Mouse (Mus musculus) right cerebral cortex, postnatal 36 days (tissue): ENCODE measurements around the gene Ctnnd2.
A peak's percentile ranks its signal among the peaks of the same experiment; 100 is the strongest.

Source experiments
- DNase-seq, 2 experiments: peaks; one replicate each; pipeline ENCODE4 v3.0.0; 2022; ENCODE audit warnings: low spot score in 2 of 2, mixed read lengths in 1 of 2

Ctnnd2 gene

DNA sequence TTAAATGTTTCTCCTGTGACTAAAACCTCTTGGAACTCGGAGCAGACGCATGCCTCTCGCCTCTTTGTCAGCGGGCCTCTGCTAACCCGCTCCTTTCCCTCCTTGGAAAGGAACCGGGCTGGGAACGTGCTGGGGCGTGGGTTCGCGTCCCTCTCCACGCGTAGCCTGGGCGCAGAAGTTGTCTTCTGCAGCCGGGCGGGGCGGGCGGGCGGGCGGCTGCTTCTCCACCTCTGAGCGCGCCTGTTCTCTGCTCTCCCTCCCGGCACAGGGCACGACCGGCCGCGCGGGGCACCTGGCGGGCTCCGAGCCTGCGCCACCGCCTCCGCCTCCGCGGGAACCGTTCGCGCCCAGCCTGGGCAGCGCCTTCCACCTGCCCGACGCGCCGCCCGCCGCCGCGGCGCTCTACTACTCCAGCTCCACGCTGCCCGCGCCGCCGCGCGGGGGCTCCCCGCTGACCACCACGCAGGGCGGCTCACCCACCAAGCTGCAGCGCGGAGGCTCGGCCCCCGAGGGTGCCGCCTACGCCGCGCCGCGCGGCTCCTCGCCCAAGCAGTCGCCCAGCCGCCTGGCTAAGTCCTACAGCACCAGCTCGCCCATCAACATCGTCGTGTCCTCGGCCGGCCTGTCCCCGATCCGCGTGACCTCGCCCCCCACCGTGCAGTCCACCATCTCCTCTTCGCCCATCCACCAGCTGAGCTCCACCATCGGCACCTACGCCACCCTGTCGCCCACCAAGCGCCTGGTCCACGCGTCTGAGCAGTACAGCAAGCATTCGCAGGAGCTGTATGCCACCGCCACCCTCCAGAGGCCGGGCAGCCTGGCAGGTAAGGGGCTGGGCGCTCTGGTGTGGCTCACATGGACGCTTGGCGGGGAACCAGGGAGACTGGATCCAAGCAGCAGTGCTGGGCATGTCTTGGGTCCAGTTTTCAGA is 474.4 kb downstream of the Ctnnd2 start:
- peak in 1 of 2 experiments; percentile 36 for DNase-seq

DNA sequence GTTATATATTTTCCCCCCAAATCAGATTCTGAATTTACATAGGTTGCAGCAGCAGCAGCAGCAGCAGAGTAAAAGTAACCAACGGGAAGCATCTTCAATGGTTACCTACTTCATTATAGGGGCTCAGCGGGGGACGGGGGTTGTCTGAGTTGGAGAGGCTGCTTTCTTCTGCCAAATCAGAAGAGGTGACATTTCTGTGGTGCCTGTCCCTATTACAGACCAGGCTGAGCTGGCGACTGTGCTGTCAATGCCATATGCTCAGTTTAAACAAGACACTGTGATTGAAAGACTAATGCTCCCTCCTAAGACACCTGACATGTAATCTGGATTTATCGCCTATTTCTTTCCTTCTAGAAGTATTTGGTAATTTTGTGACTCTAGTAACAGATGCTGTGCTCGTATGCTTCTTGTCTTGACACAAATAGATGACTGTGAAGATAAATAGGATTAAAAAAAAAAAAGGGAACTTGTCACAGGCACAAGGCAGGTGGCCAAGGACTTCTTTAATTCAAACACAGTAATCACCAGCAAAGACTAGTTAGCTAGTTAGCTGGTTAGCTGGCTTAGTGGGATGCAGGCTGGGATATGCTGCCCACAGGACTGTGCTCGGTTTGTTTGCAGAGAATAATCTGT is 475.4 kb downstream of the Ctnnd2 start:
- DNase-seq = no peak

GRCm38 (mm10) chr15:30649964-30650363 is 477.6 kb downstream of the Ctnnd2 start:
- DNase-seq = no peak

DNA sequence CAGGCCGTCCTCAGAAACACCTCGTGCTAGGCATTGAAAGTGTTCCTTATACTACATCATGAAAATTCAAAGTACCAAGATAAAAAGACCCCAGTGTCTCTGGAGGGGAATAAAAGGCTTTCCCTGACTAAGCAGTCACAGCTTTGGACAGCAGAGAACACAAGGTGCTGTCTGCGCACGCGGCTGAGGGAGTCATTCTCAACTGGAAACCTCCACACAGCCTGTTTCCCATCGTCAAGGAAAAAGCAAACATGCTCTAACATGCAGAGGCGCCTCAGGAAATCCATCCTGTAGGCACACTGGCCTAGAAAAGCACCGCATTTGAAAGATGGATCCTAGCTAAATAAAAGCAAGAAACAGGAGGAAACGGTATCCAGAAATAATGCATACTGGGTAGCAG is 483.0 kb downstream of the Ctnnd2 start:
- no peak for DNase-seq

GRCm38 (mm10) chr15:30657588-30657987 is 485.2 kb downstream of the Ctnnd2 start:
- DNase-seq = no peak

DNA sequence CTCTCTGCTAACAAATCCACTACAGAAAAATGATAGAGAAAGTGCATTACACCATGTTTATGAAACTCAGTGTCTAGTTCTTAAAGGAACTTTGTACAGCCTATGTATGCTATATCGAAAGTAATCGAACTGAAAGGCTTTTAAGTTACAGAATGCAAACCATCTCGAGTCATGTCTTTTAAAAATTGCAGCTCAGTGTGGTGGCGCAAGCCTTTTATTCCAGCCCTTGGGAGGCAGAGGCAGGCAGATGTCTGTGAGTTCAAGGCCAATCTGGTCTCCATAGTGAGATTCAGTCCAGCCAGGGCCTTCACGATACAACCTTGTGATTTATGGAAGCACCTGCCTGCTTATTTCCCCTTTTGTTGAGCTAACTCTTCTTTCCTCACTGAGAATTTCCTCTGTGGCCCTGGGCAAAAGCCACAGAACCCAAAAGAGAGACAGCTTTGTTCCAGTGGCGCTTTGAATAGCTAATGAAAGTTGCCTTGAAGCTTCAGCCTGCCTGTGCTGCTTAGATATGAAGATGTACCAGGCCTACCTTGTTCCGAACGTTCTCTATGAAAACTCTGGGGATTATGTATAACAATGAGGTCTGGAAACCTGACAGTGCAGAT is 488.3 kb downstream of the Ctnnd2 start:
- DNase-seq = no peak

DNA sequence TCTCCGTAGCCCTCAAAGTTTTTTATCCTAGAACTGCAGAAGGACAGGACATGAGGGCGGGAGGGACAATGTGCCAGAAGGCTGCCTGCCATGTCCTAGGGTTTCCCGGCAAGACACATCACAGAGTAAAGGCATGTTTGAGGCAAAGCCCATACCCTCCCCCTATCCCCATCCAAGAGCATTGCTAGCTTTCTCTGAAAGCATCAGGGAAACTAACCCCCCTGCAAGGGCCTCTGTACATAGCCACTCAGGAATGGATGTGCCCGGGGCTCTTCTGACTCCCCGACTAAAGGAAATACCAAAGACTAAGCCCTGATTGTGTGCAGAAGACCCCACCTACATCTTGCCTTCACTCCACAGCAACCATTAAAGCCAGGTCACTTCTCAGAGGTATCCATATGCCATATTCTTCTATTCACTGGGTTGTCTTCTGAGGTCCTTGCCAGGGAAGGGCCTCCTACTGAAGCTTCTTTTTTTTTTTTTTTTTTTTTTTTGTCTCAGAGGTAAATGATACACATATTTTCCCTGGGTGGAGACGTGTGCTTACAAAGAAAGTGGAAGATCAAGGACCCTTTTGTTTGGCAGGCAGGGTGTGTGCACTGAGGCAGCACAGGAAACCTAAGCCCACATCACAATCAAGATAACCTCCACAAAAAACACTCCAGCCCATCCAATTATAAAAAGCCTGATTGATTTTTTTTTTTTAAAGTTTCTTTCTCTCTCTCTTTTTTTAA is 489.5 kb downstream of the Ctnnd2 start:
- no peak for DNase-seq

- DNase-seq = no peak
These were observed 495.6 kb downstream of the Ctnnd2 start for GRCm38 (mm10) chr15:30667819-30668587.

DNA sequence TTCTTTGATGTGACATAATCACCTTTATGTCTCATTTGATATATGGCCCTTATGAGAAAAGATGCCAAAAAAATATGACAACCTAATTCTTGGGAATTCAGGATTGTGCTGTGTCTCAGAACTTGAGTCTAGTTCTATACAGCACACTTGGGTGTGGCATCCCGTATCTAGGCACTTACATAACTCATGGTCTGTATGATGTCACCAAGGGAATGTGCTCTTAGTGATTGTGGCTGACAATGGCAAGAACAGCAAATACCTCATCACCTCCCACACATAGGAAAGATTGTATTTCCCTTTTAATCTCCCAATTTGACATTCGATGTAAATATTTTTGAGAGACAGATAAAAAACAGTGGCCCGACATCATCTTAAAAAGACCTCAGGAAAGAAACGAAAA is 509.5 kb downstream of the Ctnnd2 start:
- DNase-seq = peak in 1 of 2 experiments; percentile 44

DNA sequence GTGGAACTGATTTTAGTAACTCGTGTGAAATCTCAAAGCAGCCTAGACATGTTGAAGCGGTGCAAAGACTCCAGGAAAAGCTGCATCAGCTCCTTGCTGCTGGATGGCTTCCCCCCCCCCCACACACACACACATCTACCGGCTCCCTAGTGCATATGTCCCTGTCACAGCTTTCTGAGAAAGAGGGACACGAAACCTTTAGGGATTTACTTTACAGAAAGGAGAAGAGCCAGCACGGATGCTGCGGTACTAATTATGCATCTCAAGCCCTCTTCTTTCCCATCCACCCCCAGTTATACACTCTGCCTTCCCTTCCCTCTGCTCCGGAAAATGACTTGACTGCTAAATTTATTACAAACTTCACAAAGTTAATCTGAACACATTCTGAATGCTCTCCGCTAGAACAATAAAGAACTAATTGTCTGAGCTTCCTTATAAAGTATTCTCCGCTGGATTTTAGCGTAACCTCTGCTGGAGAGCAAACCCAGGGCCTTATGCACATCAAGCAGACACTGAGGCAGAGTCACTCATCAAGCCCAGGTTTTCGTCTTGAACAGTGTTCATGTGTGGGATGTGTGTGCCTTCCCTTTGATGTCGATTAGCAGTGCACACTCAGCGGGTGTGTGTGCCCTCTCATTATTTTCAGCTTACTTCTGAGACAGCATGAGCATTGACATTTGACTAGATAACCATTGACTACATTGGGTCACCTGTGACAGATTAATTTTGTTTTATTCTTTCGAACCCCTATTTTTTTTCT is 510.1 kb downstream of the Ctnnd2 start:
- DNase-seq = no peak

DNA sequence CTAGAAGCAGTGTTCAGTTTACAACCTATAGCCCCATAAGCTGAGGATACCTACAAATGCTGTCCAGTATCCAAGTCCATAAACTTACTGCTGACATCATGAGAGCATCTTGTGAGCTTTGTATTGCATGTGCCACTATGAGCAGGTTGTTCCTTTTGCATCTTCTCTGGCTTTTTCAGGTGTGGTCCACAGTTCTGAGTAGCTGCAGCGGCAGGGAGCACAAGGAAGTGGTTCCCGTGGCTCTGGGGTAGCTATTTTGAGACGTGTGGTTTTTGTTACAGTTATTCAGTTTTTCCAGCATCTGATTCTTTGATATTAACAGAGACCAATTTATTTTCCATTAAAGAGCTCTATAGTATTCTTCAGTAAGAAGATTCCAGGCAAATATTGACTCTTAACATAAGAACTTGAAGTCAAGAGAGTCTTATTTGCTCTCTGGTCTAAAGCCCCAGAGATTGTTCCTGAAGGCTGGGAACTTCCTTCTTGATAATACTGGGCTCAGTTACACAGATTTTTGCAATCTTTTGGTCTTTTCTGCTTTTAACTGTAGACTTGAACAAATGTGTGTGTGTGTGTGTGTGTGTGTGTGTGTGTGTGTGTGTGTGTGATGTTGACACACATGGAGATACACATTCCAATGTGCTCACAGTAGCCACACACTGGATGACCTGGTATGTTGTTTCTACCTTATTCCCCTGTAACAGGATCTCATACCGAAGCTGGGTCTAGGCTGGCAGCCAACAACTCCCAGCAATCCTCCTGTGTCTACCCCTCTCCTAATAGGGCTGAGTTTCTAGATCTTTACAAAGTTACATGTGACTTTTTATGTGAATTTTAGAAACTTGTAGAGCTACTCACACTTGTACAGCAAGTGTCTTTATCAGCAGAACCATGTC is 514.1 kb downstream of the Ctnnd2 start:
- no peak for DNase-seq

- peak; percentile 46 to 65 for DNase-seq
These were observed 521.4 kb downstream of the Ctnnd2 start for GRCm38 (mm10) chr15:30693754-30694205.

DNA sequence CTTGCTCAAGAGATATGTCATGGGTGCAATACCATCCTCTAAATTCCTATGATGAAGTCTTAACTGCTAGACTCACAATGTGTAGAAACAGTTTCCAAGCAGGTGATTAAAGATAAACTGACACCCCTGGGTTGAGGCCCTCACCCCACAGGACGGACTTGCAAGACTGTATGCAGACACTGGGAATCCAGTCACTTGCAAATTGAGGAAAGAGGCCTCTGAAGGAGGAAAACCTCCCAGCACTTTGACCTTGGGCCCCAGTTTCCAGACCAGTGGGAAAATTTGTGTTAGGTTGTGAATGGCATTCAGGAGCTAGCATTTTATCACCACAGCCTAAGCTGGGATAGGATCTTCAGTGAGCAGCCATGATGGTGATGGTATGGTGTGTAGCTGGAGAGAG is 521.9 kb downstream of the Ctnnd2 start:
- DNase-seq = no peak

DNA sequence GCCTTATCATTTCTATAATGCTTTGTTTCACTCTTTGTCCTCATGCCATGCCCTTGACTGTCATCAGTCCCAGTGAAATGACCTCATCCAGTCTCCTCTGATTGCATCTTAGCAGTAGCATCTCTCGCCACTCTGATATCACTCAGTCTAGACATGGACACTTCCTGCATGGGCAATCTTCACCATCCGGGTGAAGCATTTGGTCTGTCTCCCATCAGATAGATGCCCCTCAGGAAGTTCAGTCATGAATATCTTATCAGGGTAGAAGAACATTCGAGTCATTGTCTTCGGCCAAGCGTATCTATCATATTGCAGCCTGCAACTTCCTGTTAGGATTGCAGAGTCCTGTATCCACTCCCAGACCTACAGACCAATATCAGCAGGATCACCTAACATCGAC is 523.5 kb downstream of the Ctnnd2 start:
- DNase-seq = no peak

GRCm38 (mm10) chr15:30697356-30697755 is 525.0 kb downstream of the Ctnnd2 start:
- no peak for DNase-seq

DNA sequence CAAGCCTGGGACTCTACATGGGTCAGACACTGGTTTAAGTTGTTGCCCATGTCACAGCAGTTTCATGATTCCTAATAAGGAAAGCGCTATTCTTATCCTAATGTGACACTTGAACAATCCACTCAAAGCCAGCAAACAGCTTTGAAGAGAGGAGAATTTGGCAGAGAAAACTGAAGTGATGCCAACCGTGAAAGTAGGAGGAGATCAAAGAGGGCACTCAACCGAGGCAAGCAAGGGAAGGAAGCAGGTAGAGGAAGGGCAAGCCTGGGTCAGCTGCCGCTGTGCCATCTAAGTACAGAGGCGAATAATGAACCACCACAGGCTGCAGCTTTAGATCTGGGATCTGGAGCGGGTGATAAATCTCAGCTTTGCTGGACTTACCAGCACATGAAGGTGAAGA is 528.4 kb downstream of the Ctnnd2 start:
- DNase-seq = no peak

GRCm38 (mm10) chr15:30701592-30701991 is 529.2 kb downstream of the Ctnnd2 start:
- no peak for DNase-seq

- peak; percentile 41 to 77 for DNase-seq
These were observed 536.8 kb downstream of the Ctnnd2 start for GRCm38 (mm10) chr15:30709026-30709753.

GRCm38 (mm10) chr15:30709754-30710105 is 537.3 kb downstream of the Ctnnd2 start:
- no peak for DNase-seq
